Mouse (Mus musculus) embryo, embryonic 10.5 days (tissue): ENCODE measurements around the gene Fuom.
A peak's percentile ranks its signal among the peaks of the same experiment; 100 is the strongest.

Source experiments
- DNase-seq: peaks from one replicate; pipeline ENCODE4 v3.0.0-alpha.2; 2015; ENCODE audit warnings: low spot score

Fuom gene

GRCm38 (mm10) chr7:140057413-140058407, 44.5 kb downstream of the Fuom start:
- peak; percentile 93 for DNase-seq

- DNase-seq, result no peak
Measured at GRCm38 (mm10) chr7:140054124-140054523, 48.1 kb downstream of the Fuom start.

GRCm38 (mm10) chr7:140049115-140049689, 53.0 kb downstream of the Fuom start:
- DNase-seq, result peak; percentile 74

DNA sequence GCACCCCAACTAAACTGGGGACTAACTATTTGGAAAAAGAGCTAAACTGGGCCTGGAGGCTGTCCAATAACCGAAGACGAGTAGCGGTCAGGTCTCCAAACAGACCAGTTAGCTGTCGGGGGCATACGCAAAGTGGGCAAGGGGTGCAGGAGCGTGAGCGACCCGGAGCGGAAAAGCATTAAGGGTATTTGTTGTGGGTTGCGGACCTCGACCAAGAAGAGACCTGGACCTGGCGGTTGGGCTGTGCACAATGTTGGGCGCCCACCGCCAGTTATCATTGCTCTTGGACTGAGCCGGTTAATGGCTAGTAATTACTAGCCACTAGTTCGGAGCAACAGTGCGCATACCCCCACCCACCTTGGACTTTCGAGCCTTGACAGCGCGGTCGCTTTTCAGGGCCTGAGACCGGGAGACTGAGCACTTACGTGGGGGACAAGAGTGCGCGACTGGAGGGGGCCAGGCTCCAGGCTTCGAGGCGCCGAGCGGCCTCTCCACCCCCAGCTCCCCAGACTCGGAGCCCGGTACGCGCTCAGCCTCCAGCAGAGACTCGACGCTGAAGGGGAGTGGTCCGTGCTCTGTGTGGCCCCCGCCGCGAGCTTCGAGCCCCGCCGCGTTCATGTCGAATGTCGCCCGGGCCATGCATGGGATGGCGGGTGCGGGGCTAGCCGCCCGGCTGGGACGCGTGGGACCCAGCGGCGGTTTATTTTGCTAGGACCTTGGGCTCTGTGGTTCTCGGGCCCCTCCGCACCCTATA, 53.7 kb downstream of the Fuom start, which contains the start of gene Msx3:
Msx3 (minus strand) TSS at position 729 of the 754 bp plus-strand sequence.
- peak; percentile 51 for DNase-seq

GRCm38 (mm10) chr7:140047811-140048311, 54.4 kb downstream of the Fuom start:
- peak; percentile 57 for DNase-seq
